Mouse (Mus musculus): ENCODE measurements around the gene Cux1.

- TF ChIP-seq POLR2A (IDR thresholded peaks at IDR 0.05; ENCODE audit: borderline replicate concordance, control insufficient read depth, low read depth, low read length): no peak
- no peak for TF ChIP-seq CTCF (IDR thresholded peaks at IDR 0.05; ENCODE audit: control insufficient read depth, insufficient read depth, low read length)
Observed at GRCm38 (mm10) chr5:136465770-136466406, 101.4 kb downstream of the Cux1 start.
